Mouse (Mus musculus): ENCODE results near the gene Kcnj4. TPM values are rescaled to one million over a fixed set of nuclear protein-coding genes. Genes with fewer than 3 reads are reported as not detected.

The Kcnj4 gene
- polyA plus RNA-seq, 1 experiment from 2014 or later = not detected

DNA sequence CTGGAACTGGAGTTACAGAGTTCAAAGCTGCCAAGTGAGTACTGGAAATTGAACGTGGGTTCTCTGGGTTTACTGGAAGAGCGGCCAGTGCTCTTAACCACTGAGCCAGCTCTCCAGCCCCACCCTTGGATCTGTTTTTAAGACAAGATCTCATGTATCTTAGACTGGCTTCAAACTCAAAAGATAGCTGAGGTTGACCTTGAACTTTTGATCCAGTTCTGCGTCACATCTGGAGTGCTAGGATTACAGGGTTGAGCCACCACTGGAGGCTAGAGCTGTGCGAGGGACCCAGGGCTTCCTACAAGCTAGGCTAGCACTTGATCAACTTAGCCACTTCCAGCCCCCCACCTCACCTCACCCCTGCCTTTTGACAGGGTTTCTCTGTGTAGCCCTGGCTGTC, 51.2 kb downstream of the Kcnj4 start:
- no peaks in the 10 kb centered on the region for H3K36me3 ChIP-seq (ENCODE audit: control insufficient read depth, insufficient read depth, low read length)
- no peaks in the 10 kb centered on the region for H3K9me3 ChIP-seq (ENCODE audit: control insufficient read depth, low read length)
- peaks cover 7% of the 10 kb centered on the region; the same call in 1 of the 2 replicates for H3K4me1 ChIP-seq (replicated peaks; ENCODE audit: control insufficient read depth, insufficient read depth, low read length)
- no peak for ATAC-seq (ENCODE audit: low FRiP score)
- H3K27me3 ChIP-seq (ENCODE audit: control insufficient read depth, insufficient read depth, low read length) = no peaks in the 10 kb centered on the region; the same call in 1 of the 2 replicates
- no peak overlapping the region for H3K27ac ChIP-seq (ENCODE audit: low read depth, low read length)
- DNase-seq (ENCODE audit: low spot score) = no peak
- H3K4me2 ChIP-seq (replicated peaks; ENCODE audit: low read depth, low read length) = no peak overlapping the region
- no peak overlapping the region for H3K4me3 ChIP-seq (ENCODE audit: low read depth, low read length)
- H3K9ac ChIP-seq (ENCODE audit: low read depth, low read length) = no peak overlapping the region
- 90% methylated on average over 4 of the region's 4 CpGs for WGBS

DNA sequence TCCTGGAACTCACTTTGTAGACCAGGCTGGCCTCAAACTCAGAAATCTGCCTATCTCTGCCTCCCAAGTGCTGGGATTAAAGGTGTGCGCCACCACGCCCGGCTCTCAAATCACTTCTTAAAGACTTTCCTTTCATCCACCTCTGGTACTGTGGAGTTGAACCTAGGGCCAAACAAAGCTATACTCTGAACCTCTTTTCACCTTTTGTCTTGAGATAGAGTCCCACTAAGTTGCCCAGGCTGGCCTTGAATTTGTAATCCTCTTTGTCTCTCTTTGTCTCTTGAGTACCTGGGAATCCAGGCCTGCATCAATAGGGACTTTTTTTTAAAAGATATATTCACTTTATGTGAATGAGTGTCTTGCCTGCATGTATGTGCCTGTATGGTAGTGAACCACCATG, 57.0 kb downstream of the Kcnj4 start:
- H3K9me3 ChIP-seq (ENCODE audit: control insufficient read depth, low read length) = no peaks in the 10 kb centered on the region
- H3K4me3 ChIP-seq (ENCODE audit: low read depth, low read length) = no peak overlapping the region
- H3K27ac ChIP-seq (ENCODE audit: low read depth, low read length) = no peak overlapping the region
- no peaks in the 10 kb centered on the region for H3K27me3 ChIP-seq (ENCODE audit: control insufficient read depth, insufficient read depth, low read length)
- 91% methylated on average over 3 of the region's 3 CpGs for WGBS
- H3K4me2 ChIP-seq (replicated peaks; ENCODE audit: low read depth, low read length) = no peak overlapping the region
- H3K4me1 ChIP-seq (replicated peaks; ENCODE audit: control insufficient read depth, insufficient read depth, low read length) = 0 out of 2 replicates have a peak, but pooled peaks cover 1% of the 10 kb centered on the region
- ATAC-seq (ENCODE audit: low FRiP score) (no peak), DNase-seq (ENCODE audit: low spot score) (no peak)
- H3K9ac ChIP-seq (ENCODE audit: low read depth, low read length) = no peak overlapping the region
- no peaks in the 10 kb centered on the region for H3K36me3 ChIP-seq (ENCODE audit: control insufficient read depth, insufficient read depth, low read length)

DNA sequence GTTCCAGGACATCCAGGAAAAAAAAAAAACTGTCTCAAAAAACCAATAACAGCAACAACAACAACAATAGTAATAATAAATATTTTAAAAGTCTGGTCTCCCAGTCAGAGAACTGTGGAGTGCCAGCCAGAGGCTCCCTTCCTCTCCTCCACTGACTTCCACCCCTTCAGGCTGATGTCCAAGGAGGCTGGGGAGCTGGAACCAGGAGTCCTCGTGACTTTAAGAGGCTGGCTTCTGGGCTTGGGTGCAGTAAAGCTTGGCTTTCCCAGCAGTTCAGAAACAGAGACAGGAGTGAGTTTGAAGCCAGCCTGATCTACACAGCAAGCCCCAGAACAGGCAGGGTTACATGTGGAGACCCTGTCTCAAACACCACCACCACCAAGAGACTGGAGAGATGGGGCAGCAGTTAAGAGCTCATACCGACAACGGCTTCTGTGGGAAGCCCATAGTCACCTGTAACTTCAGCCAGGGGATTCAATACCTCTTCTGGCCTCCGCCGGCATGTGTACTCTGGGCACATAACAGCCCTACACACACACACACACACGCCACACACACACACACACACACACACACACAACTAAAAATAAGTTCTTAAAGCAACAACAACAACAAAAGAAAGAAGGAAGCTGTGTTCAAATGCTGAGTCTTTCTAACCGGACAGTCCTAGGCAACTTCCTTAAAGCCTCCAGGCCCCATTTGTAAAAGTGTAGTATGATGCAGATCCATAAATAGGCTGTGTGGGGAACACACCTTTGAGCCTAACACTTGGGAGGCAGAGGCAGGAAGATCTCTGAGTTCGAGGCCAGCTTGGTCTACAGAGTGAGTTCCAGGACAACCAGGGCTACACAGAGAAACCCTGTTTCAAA, 59.0 kb downstream of the Kcnj4 start:
- Histone ChIP-seq H3K9ac (ENCODE audit: low read depth, low read length) (no peak overlapping the region), H3K4me3 (ENCODE audit: low read depth, low read length) (no peak overlapping the region), H3K27me3 (ENCODE audit: control insufficient read depth, insufficient read depth, low read length) (no peaks in the 10 kb centered on the region), H3K9me3 (ENCODE audit: control insufficient read depth, low read length) (no peaks in the 10 kb centered on the region), H3K36me3 (ENCODE audit: control insufficient read depth, insufficient read depth, low read length) (no peaks in the 10 kb centered on the region), H3K4me1 (replicated peaks; ENCODE audit: control insufficient read depth, insufficient read depth, low read length) (peaks cover 2% of the 10 kb centered on the region; the same call in 1 of the 2 replicates), H3K27ac (ENCODE audit: low read depth, low read length) (no peak overlapping the region), H3K4me2 (replicated peaks; ENCODE audit: low read depth, low read length) (no peak overlapping the region)
- ATAC-seq (ENCODE audit: low FRiP score) (no peak), DNase-seq (ENCODE audit: low spot score) (no peak)
- 78% methylated on average over 8 of the region's 8 CpGs for WGBS

DNA sequence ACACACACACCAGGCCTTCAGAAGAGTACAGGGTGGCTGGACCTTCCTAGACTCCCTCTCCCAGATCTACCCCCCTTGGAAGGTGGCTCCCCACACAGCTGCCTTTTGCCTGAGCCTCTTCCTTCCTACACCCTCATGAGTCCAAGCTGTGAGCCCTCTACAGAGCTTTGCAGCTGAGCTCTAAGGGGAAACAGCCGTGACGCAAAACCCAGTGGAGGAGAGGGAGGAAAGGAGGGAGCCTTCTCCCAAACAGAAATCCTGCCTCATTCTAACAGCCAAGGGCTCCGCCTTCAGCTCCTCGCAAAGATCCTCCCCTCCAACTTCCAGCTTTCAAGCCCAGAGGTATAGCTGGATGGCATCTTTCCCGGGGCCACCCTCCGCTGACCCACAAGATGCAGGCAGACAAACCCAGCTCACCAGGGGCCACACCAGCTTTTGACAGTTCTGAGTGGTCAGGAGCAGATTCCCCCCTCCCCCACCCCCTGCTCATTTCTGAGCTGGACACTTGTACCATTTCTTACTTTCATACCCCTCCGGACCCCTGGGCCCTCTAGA, 61.1 kb downstream of the Kcnj4 start:
- no peak overlapping the region for H3K27ac ChIP-seq (ENCODE audit: low read depth, low read length)
- ATAC-seq (ENCODE audit: low FRiP score) = no peak
- no peaks in the 10 kb centered on the region for H3K27me3 ChIP-seq (ENCODE audit: control insufficient read depth, insufficient read depth, low read length)
- H3K4me1 ChIP-seq (replicated peaks; ENCODE audit: control insufficient read depth, insufficient read depth, low read length) = peaks cover 12% of the 10 kb centered on the region
- WGBS = 61% methylated on average over 7 of the region's 7 CpGs
- H3K4me2 ChIP-seq (replicated peaks; ENCODE audit: low read depth, low read length) = no peak overlapping the region
- no peak overlapping the region for H3K9ac ChIP-seq (ENCODE audit: low read depth, low read length)
- no peaks in the 10 kb centered on the region for H3K36me3 ChIP-seq (ENCODE audit: control insufficient read depth, insufficient read depth, low read length)
- no peaks in the 10 kb centered on the region for H3K9me3 ChIP-seq (ENCODE audit: control insufficient read depth, low read length)
- DNase-seq (ENCODE audit: low spot score) = no peak
- H3K4me3 ChIP-seq (ENCODE audit: low read depth, low read length) = no peak overlapping the region

DNA sequence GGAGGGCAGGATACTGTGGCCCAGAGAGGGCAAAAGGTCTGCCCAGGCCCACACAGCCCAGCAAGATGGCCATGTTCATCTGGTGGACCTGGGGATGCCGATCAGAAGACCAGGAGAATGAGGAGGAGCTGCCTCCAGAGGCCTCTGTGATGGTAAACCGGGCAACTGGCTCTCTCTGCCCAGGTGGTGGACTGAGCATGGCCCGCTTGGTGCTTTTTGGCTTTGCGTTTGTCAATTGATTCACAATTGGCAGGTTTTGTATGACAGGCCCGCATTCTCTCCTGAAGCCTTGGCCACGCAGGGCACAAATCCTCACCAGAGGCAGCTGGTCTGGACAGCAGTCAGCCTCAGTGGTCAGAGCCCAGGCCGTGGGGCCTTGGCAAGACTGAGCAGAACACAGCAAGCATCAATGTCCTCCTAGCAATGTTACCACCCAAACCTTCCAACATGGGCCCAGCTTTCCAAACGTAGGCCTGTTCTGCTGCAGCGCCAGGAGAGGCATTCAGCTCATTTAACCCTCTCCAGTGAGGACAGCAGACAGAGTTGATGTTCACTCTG, 62.0 kb downstream of the Kcnj4 start:
- Histone ChIP-seq H3K4me1 (replicated peaks; ENCODE audit: control insufficient read depth, insufficient read depth, low read length) (peaks cover 18% of the 10 kb centered on the region), H3K4me2 (replicated peaks; ENCODE audit: low read depth, low read length) (no peak overlapping the region), H3K9ac (ENCODE audit: low read depth, low read length) (peak overlapping the region; percentile 100; the same call in 1 of the 2 replicates), H3K4me3 (ENCODE audit: low read depth, low read length) (no peak overlapping the region), H3K9me3 (ENCODE audit: control insufficient read depth, low read length) (no peaks in the 10 kb centered on the region), H3K27ac (ENCODE audit: low read depth, low read length) (no peak overlapping the region), H3K36me3 (ENCODE audit: control insufficient read depth, insufficient read depth, low read length) (no peaks in the 10 kb centered on the region; the same call in 1 of the 2 replicates), H3K27me3 (ENCODE audit: control insufficient read depth, insufficient read depth, low read length) (no peaks in the 10 kb centered on the region)
- no peak for DNase-seq (ENCODE audit: low spot score)
- WGBS = 82% methylated on average over 9 of the region's 9 CpGs
- ATAC-seq (ENCODE audit: low FRiP score) = no peak

DNA sequence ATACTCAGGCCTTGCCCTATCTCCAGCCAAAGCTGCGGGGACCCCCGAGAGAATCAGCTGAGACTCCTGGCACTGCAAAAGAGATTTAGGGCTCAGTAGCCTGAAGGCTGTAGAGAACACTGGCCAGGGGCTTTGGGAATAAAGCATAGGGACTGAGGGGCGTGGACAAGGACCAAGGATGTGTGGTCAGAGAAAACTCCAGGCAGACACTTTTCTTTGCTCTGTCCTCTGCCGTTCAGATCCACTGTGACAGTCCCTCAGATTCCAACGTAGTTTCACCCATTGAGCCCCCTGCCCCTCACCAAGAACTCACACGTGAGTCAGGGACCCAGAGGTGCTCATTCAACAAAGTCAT, 62.8 kb downstream of the Kcnj4 start:
- Histone ChIP-seq H3K36me3 (ENCODE audit: control insufficient read depth, insufficient read depth, low read length) (peaks cover 7% of the 10 kb centered on the region), H3K4me3 (ENCODE audit: low read depth, low read length) (peak overlapping the region; percentile 97), H3K27ac (ENCODE audit: low read depth, low read length) (peak overlapping the region; percentile 99), H3K4me2 (replicated peaks; ENCODE audit: low read depth, low read length) (peak overlapping the region; percentile 91), H3K9ac (ENCODE audit: low read depth, low read length) (peak overlapping the region; percentile 100), H3K27me3 (ENCODE audit: control insufficient read depth, insufficient read depth, low read length) (no peaks in the 10 kb centered on the region), H3K4me1 (replicated peaks; ENCODE audit: control insufficient read depth, insufficient read depth, low read length) (peaks cover 20% of the 10 kb centered on the region), H3K9me3 (ENCODE audit: control insufficient read depth, low read length) (no peaks in the 10 kb centered on the region)
- DNase-seq (ENCODE audit: low spot score) (no peak), ATAC-seq (ENCODE audit: low FRiP score) (peak; percentile 28; the same call in 1 of the 2 replicates)
- WGBS = 1% methylated on average over 6 of the region's 6 CpGs

DNA sequence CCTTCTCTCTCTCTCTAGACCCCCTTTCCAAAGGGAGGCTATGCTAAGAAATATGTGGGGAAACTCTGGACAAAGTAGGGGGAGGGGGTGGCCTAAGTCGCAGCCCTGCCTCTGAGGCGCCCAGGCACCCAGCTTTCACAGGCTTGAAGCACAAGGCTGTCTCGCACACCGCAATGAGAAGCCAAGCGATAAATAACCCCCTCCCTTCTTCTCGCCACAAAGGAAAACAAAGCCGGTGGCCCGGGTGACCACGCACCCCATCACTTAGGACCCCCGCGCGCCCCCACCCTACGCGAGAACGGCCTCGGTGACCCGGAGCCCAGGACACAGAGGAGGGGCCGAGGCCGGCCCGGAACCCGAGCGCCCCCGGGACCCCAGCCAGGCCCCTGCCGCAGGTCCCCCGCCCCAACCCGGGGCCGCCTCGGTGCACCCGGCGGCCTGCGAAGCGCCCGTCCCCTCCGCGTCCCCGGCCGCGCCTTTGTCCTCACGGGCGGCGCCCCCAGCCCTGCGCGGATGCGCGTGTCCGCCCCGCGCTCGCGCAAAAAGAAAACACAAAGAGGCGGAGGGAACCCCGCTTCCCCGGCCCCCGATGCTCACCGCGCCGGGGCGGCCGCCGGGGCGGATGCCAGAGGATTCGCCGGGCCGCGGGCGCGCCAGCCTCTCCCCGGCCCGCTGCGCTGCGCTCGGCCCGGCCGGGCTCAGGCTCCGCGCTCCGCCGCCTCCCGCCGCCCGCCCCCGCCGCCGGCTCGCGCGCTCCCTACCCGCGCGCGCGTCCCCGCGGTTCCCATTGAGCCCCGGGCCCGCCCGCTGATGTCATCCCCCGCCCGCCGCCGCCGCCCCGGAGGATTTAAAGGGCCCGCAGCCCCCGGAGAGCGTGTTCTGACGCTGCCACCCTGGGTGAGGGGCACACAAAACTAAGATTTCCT, 63.4 kb downstream of the Kcnj4 start:
- H3K27ac ChIP-seq (ENCODE audit: low read depth, low read length) = peak overlapping the region; percentile 99
- H3K4me2 ChIP-seq (replicated peaks; ENCODE audit: low read depth, low read length) = peak overlapping the region; percentile 91
- no peaks in the 10 kb centered on the region for H3K9me3 ChIP-seq (ENCODE audit: control insufficient read depth, low read length)
- ATAC-seq (ENCODE audit: low FRiP score) = peak; percentile 83
- H3K9ac ChIP-seq (ENCODE audit: low read depth, low read length) = peak overlapping the region; percentile 100
- H3K4me1 ChIP-seq (replicated peaks; ENCODE audit: control insufficient read depth, insufficient read depth, low read length) = peaks cover 20% of the 10 kb centered on the region
- peaks cover 7% of the 10 kb centered on the region for H3K36me3 ChIP-seq (ENCODE audit: control insufficient read depth, insufficient read depth, low read length)
- WGBS = 2% methylated on average over 74 of the region's 107 CpGs
- H3K27me3 ChIP-seq (ENCODE audit: control insufficient read depth, insufficient read depth, low read length) = no peaks in the 10 kb centered on the region
- peak overlapping the region; percentile 97 for H3K4me3 ChIP-seq (ENCODE audit: low read depth, low read length)
- peak; percentile 88 for DNase-seq (ENCODE audit: low spot score)

DNA sequence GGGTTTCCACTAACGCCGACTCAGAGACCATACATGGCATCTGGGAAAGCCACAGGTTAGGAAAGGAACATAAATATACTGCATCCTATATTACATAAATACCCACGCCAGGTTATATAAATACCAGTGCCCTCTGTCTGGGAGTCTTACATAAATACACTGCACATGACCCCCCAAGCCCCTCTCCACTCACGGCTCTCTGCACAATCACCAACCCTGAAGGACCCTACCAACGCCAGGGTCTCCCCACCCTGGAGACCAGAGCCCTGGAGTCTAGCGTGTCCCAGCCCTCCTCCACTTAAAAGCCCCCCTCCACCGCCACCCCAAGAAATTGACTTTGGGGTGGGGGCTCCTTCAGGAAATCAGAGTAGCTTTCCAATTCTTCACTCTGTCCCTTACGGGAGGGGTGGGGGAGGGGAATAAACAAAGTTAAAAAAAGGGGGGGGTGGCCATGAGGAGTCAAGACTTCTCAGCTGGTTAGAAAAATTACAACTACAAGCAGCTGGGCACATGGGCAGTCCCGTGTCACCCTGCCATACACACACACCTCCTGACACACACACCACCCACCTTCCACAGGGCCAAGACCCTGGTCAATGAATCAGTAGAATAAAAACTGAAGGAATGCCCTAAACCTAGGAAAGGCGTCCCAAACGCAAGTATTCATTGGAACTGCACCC, 64.2 kb downstream of the Kcnj4 start:
- DNase-seq (ENCODE audit: low spot score) (peak; percentile 17), ATAC-seq (ENCODE audit: low FRiP score) (no peak)
- Histone ChIP-seq H3K36me3 (ENCODE audit: control insufficient read depth, insufficient read depth, low read length) (peaks cover 7% of the 10 kb centered on the region), H3K4me1 (replicated peaks; ENCODE audit: control insufficient read depth, insufficient read depth, low read length) (peaks cover 24% of the 10 kb centered on the region), H3K27me3 (ENCODE audit: control insufficient read depth, insufficient read depth, low read length) (no peaks in the 10 kb centered on the region), H3K4me2 (replicated peaks; ENCODE audit: low read depth, low read length) (peak overlapping the region; percentile 91), H3K9me3 (ENCODE audit: control insufficient read depth, low read length) (no peaks in the 10 kb centered on the region), H3K9ac (ENCODE audit: low read depth, low read length) (peak overlapping the region; percentile 100), H3K27ac (ENCODE audit: low read depth, low read length) (peak overlapping the region; percentile 99), H3K4me3 (ENCODE audit: low read depth, low read length) (peak overlapping the region; percentile 97)
- WGBS = 22% methylated on average over 11 of the region's 11 CpGs
